15 mouse cellular contexts compared by ENCODE assay signal in the genomic region with DNA sequence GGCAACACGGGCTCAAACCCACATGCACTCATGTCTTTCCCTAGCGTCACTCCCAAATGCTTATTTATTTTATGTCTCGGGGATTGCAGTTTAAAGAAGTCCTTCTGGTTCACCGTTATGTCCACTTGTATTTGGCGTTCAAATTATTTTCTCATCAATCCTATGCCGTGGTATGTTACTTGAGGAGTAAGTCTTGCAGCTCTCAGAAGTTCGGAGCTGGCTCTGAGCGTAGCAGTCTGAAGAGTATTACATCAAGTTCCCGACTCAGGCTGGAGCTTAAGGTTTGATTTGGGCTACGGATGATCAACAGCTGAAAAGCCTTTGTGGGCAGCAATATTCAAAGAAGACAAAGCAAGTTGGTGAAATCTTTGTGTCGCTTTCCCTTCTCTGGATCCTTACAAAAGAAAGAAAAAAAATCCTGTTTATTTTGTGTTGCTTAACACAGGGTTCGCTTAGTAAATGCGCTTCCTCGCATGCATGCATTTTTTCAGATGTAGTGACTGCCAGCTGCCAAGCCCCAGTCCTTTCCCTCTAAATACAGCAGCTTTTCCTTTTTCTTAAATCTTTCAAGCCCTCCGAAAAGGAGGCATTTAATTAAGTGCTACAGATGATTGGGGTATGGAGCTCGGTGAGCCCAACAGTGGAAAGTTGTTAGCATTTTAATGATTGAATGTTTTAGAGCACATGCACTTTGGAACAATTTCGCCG.
DNase-seq lines count a peak whose midpoint lies in the region; ATAC-seq and TF ChIP-seq lines count a peak whose summit lies in the region.
"Had no signal": no experiment of that assay in that cellular context is flagged by ENCODE, and none has a peak within 500 bp of the region (broad histone marks: within the 10 kb centered on the region; RNA-seq: fewer than 3 reads in every experiment).

No protein-coding gene starts in this region.

- no peak overlapping the region; the same call in 1 of the 2 replicates for H3K27ac ChIP-seq in limb, embryonic 13.5 days
- H3K27ac ChIP-seq in limb, embryonic 10.5 days: no peak overlapping the region
- H3K27ac ChIP-seq in intestine, embryonic 16.5 days (ENCODE audit: low read length): no peak overlapping the region
- no peak overlapping the region for H3K27ac ChIP-seq in midbrain, postnatal 0 days (ENCODE audit: low read depth, low read length)
- H3K27ac ChIP-seq: liver, embryonic 13.5 days had no signal

- H3K9ac ChIP-seq in limb, embryonic 13.5 days: no peak overlapping the region
- H3K9ac ChIP-seq in intestine, embryonic 16.5 days (ENCODE audit: low read depth, low read length): no peak overlapping the region
- no peak overlapping the region for H3K9ac ChIP-seq in midbrain, postnatal 0 days (replicated peaks; ENCODE audit: low read length, poor library complexity, severe bottlenecking)
- H3K9ac ChIP-seq: liver, embryonic 13.5 days had no signal

- peak; percentile 21 for DNase-seq in embryo, embryonic 11 days
- DNase-seq in embryo, embryonic 9.5 days (ENCODE audit: extremely low spot score): no peak
- DNase-seq in limb, embryonic 10.5 days (ENCODE audit: low spot score): no peak
- no peak for DNase-seq in midbrain, postnatal 0 days (ENCODE audit: low spot score)
- DNase-seq in left cerebral cortex, adult 8-10 months (ENCODE audit: low spot score in 2 of 2): no peak
- no peak for DNase-seq in thymus, postnatal 10 days (ENCODE audit: low spot score in 2 of 2)
- DNase-seq: cerebellum, postnatal 36 days; gastrocnemius, postnatal 14 days; heart, postnatal 14 days; kidney, adult 9 months; layer of hippocampus, postnatal 36 days; liver, embryonic 13.5 days had no signal

- H3K27me3 ChIP-seq in limb, embryonic 13.5 days: no peaks in the 10 kb centered on the region
- no peaks in the 10 kb centered on the region for H3K27me3 ChIP-seq in limb, embryonic 10.5 days (ENCODE audit: low read depth, poor library complexity, severe bottlenecking)
- H3K27me3 ChIP-seq in intestine, embryonic 16.5 days (replicated peaks; ENCODE audit: control insufficient read depth, insufficient read depth, low read length): no peaks in the 10 kb centered on the region
- H3K27me3 ChIP-seq in midbrain, postnatal 0 days (ENCODE audit: insufficient read depth, low read length): no peaks in the 10 kb centered on the region
- H3K27me3 ChIP-seq: liver, embryonic 13.5 days had no signal

- no peak overlapping the region for H3K4me3 ChIP-seq in limb, embryonic 13.5 days
- no peak overlapping the region for H3K4me3 ChIP-seq in limb, embryonic 10.5 days
- no peak overlapping the region for H3K4me3 ChIP-seq in intestine, embryonic 16.5 days (ENCODE audit: low read length)
- no peak overlapping the region for H3K4me3 ChIP-seq in midbrain, postnatal 0 days (ENCODE audit: low read depth, low read length)
- H3K4me3 ChIP-seq: erythroblast, embryonic 14.5 days; liver, embryonic 13.5 days had no signal

- no peak for ATAC-seq in limb, embryonic 13.5 days (ENCODE audit: low FRiP score, low read depth)
- ATAC-seq in intestine, embryonic 16.5 days: no peak
- no peak for ATAC-seq in midbrain, postnatal 0 days (ENCODE audit: low FRiP score)

- no peaks in the 10 kb centered on the region for H3K9me3 ChIP-seq in limb, embryonic 13.5 days
- H3K9me3 ChIP-seq in limb, embryonic 10.5 days (replicated peaks): no peaks in the 10 kb centered on the region
- no peaks in the 10 kb centered on the region for H3K9me3 ChIP-seq in intestine, embryonic 16.5 days (ENCODE audit: control insufficient read depth, low read length)
- H3K9me3 ChIP-seq in midbrain, postnatal 0 days (ENCODE audit: low read length): no peaks in the 10 kb centered on the region
- H3K9me3 ChIP-seq: liver, embryonic 13.5 days had no signal

- H3K36me3 ChIP-seq in limb, embryonic 13.5 days: no peaks in the 10 kb centered on the region
- H3K36me3 ChIP-seq in limb, embryonic 10.5 days: no peaks in the 10 kb centered on the region
- H3K36me3 ChIP-seq in intestine, embryonic 16.5 days (ENCODE audit: control insufficient read depth, insufficient read depth, low read length): no peaks in the 10 kb centered on the region
- H3K36me3 ChIP-seq in midbrain, postnatal 0 days (ENCODE audit: insufficient read depth, low read length): no peaks in the 10 kb centered on the region
- H3K36me3 ChIP-seq: liver, embryonic 13.5 days had no signal

- TF ChIP-seq CTCF in midbrain, postnatal 0 days (IDR thresholded peaks at IDR 0.05): no peak

- H3K4me2 ChIP-seq in limb, embryonic 13.5 days (replicated peaks): peak overlapping the region; percentile 5
- 0 out of 2 replicates have a peak overlapping the region, but pooled peaks have one; percentile 4 for H3K4me2 ChIP-seq in intestine, embryonic 16.5 days (ENCODE audit: low read depth, low read length)
- H3K4me2 ChIP-seq in midbrain, postnatal 0 days (ENCODE audit: low read depth, low read length, poor library complexity, severe bottlenecking): peak overlapping the region; percentile 24; the same call in 1 of the 2 replicates
- H3K4me2 ChIP-seq: liver, embryonic 13.5 days had no signal

- H3K4me1 ChIP-seq in limb, embryonic 13.5 days: 0 out of 2 replicates have a peak, but pooled peaks cover 7% of the 10 kb centered on the region
- H3K4me1 ChIP-seq in limb, embryonic 10.5 days: 0 out of 2 replicates have a peak, but pooled peaks cover 4% of the 10 kb centered on the region
- H3K4me1 ChIP-seq in intestine, embryonic 16.5 days (ENCODE audit: control insufficient read depth, insufficient read depth, low read length): no peaks in the 10 kb centered on the region
- H3K4me1 ChIP-seq in midbrain, postnatal 0 days (ENCODE audit: insufficient read depth, low read length): no peaks in the 10 kb centered on the region
- H3K4me1 ChIP-seq: liver, embryonic 13.5 days had no signal

- WGBS in limb, embryonic 13.5 days: 54% methylated on average over 18 of the region's 18 CpGs
- WGBS in limb, embryonic 10.5 days: 80% methylated on average over 18 of the region's 18 CpGs
- 62% methylated on average over 18 of the region's 18 CpGs for WGBS in intestine, embryonic 16.5 days
- WGBS in midbrain, postnatal 0 days: 37% methylated on average over 18 of the region's 18 CpGs
